Mouse (Mus musculus): ENCODE measurements around the gene Adam15.

DNA sequence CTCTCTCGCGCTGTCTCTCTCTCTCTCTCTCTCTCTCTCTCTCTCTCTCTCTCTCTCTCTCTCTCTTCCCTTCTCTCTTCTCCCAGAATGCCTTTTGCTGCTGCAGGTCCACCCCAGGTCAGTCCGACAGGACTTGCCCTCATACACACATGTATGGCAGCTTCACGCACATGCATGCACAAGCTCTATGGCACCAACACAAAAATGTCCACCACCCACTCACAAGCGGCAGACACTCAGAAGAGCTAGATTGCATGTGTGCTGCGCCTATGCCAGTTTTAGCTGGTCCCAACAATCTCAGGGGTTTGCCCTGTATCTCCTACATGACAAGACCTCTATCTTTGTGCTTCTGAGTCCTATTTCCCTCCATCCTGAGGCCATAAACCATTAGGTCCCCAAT, 32.5 kb downstream of the Adam15 start:
- TF ChIP-seq TAL1 (IDR thresholded peaks at IDR 0.05; ENCODE audit: low read length) (no peak), GATA1 (IDR thresholded peaks at IDR 0.05; ENCODE audit: low read length) (no peak)
